Mouse (Mus musculus): ENCODE data around the gene Vrk2. TPM values are rescaled to one million over a fixed set of nuclear protein-coding genes. Genes with fewer than 3 reads are reported as not detected.

The Vrk2 gene
- polyA plus RNA-seq, 1 experiment from 2014 or later = 17.3 TPM

- H3K27ac ChIP-seq = no peak overlapping the region
- H3K36me3 ChIP-seq = no peaks in the 10 kb centered on the region
- H3K4me2 ChIP-seq = no peak overlapping the region
- no peaks in the 10 kb centered on the region for H3K9me3 ChIP-seq
- no peak overlapping the region for H3K4me3 ChIP-seq
- no peak overlapping the region for H3K9ac ChIP-seq
- 47% methylated on average over 6 of the region's 6 CpGs for WGBS
- no peaks in the 10 kb centered on the region for H3K27me3 ChIP-seq
- ATAC-seq (ENCODE audit: insufficient number of reproducible peaks, low FRiP score, low TSS enrichment, low read depth) = no peak
- H3K4me1 ChIP-seq = no peaks in the 10 kb centered on the region; the same call in none of the 2 replicates
These were observed 4.0 kb upstream of the Vrk2 start for GRCm38 (mm10) chr11:26597761-26598160.

DNA sequence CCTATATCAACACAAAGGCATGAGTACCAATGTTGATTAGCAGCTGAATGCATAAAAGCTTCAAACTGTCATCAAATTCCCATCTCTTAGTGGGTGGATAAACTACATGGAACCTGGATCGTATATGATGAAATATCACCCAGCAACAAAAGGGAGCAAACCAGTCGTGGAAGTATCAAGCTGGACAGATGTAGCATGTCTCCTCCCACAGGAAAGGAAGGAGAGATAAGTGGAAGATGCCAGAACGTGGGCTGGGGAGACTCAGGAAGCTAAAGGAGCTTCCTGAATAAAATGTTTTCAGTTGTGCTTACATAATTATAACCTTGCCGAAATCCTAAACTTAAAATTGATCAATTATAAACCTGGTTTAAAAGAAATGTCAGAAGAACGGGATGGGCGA lies 3.3 kb upstream of the Vrk2 start:
- Histone ChIP-seq H3K27ac (no peak overlapping the region), H3K9me3 (no peaks in the 10 kb centered on the region), H3K9ac (no peak overlapping the region), H3K27me3 (no peaks in the 10 kb centered on the region), H3K36me3 (no peaks in the 10 kb centered on the region), H3K4me2 (no peak overlapping the region), H3K4me1 (peaks cover 3% of the 10 kb centered on the region), H3K4me3 (no peak overlapping the region)
- WGBS = 78% methylated on average over 6 of the region's 6 CpGs
- ATAC-seq (ENCODE audit: insufficient number of reproducible peaks, low FRiP score, low TSS enrichment, low read depth) = no peak

- ATAC-seq (ENCODE audit: insufficient number of reproducible peaks, low FRiP score, low TSS enrichment, low read depth) = no peak
These were observed 2.4 kb upstream of the Vrk2 start for GRCm38 (mm10) chr11:26596186-26596585.

DNA sequence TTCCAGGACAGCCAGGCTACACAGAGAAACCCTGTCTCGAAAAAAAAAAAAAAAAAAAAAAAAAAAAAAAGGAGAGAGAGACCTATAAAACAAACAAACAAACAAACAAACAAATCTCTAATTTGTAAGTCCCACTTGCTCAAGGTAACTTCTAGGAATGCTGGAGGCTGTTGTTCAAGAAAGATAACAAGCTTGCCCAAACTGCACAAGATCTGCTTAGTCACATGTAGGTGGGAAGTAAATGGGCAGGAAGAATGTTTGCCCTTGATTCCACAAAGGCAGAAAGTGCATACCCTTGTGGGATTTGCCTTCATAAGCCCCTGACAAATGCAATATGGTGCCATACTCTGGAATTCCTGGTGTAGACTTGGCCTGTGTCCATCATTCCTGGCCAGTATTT lies 688 bp upstream of the Vrk2 start:
- Histone ChIP-seq H3K27ac (no peak overlapping the region), H3K4me3 (no peak overlapping the region), H3K9ac (no peak overlapping the region), H3K4me2 (no peak overlapping the region), H3K9me3 (no peaks in the 10 kb centered on the region), H3K4me1 (peaks cover 3% of the 10 kb centered on the region), H3K36me3 (no peaks in the 10 kb centered on the region), H3K27me3 (no peaks in the 10 kb centered on the region)
- ATAC-seq (ENCODE audit: insufficient number of reproducible peaks, low FRiP score, low TSS enrichment, low read depth) = no peak
- WGBS = 78% methylated on average over 1 of the region's 1 CpGs

More at GRCm38 (mm10) chr11:26596186-26596585, 2.4 kb upstream of the Vrk2 start:
- no peak overlapping the region for H3K9ac ChIP-seq
- no peaks in the 10 kb centered on the region for H3K9me3 ChIP-seq
- no peaks in the 10 kb centered on the region for H3K36me3 ChIP-seq
- no peak overlapping the region for H3K4me3 ChIP-seq
- WGBS = 87% methylated on average over 1 of the region's 1 CpGs
- H3K27me3 ChIP-seq = no peaks in the 10 kb centered on the region
- H3K27ac ChIP-seq = no peak overlapping the region
- H3K4me1 ChIP-seq = peaks cover 3% of the 10 kb centered on the region
- H3K4me2 ChIP-seq = no peak overlapping the region

DNA sequence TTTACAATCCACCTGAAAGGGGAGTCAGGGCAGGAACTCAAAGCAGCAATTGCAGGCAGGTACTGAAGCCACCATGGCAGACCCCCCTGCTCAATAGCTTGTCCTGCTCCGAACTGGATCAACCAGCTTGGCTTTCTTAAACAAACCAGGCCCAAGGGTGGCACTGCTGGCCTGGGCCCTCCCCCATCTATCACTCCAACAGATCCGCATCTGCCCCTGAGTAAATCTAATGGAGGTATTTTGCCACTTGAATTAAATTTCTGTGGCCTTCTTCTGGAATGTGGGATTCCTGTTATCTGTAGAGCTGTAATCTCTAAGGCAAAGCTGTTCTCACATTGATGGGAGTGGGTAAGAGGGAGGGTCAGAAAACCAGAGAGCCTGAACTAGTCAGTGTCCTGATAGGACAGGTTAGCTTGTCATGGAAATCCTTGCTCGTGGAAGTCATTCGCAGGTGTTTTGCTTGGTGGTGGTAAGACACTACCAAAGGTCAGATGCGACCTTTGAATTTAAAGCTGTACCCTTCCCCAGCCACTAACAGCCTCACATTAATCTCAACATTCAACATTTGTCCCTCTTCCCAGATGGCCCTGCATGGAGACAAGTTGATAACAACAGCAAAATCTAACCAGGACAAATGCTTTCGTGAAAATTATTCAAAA lies 1.3 kb downstream of the Vrk2 start:
- Histone ChIP-seq H3K36me3 (no peaks in the 10 kb centered on the region), H3K27me3 (no peaks in the 10 kb centered on the region), H3K4me2 (peak overlapping the region; percentile 70), H3K9ac (peak overlapping the region; percentile 65; the same call in 1 of the 2 replicates), H3K27ac (peak overlapping the region; percentile 90; the same call in 1 of the 2 replicates), H3K9me3 (no peaks in the 10 kb centered on the region), H3K4me3 (peak overlapping the region; percentile 77), H3K4me1 (peaks cover 3% of the 10 kb centered on the region)
- no peak for ATAC-seq (ENCODE audit: insufficient number of reproducible peaks, low FRiP score, low TSS enrichment, low read depth)
- WGBS = 33% methylated on average over 6 of the region's 6 CpGs

DNA sequence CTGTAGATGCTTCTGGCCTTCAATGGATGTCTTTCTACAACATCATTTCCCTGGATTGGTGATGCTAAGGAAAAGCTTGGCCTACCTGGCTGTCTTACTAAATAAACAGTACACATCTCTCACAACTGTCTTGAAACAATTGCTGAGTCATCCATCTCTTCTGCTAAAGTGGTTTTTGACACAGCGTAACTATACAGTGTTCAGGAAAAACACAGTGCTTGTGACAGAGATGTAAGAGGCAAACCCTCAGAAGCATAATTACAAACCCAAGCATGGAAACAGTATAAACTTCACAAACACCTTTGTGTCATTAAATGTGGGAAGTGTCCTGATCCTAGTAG lies 6.6 kb downstream of the Vrk2 start:
- no peak for ATAC-seq (ENCODE audit: insufficient number of reproducible peaks, low FRiP score, low TSS enrichment, low read depth)
- Histone ChIP-seq H3K36me3 (no peaks in the 10 kb centered on the region), H3K27ac (no peak overlapping the region), H3K9ac (no peak overlapping the region), H3K4me3 (no peak overlapping the region), H3K9me3 (no peaks in the 10 kb centered on the region), H3K4me2 (no peak overlapping the region), H3K4me1 (peaks cover 8% of the 10 kb centered on the region), H3K27me3 (no peaks in the 10 kb centered on the region)
- WGBS = 93% methylated on average over 1 of the region's 1 CpGs

- 57% methylated on average over 6 of the region's 6 CpGs for WGBS
- H3K4me1 ChIP-seq = peaks cover 8% of the 10 kb centered on the region; the same call in 1 of the 2 replicates
- H3K36me3 ChIP-seq = no peaks in the 10 kb centered on the region
- no peak overlapping the region for H3K4me3 ChIP-seq
- no peak overlapping the region for H3K9ac ChIP-seq
- ATAC-seq (ENCODE audit: insufficient number of reproducible peaks, low FRiP score, low TSS enrichment, low read depth) = no peak
- H3K27ac ChIP-seq = 0 out of 2 replicates have a peak overlapping the region, but pooled peaks have one; percentile 33
- no peak overlapping the region for H3K4me2 ChIP-seq
- no peaks in the 10 kb centered on the region for H3K9me3 ChIP-seq
- H3K27me3 ChIP-seq = no peaks in the 10 kb centered on the region
These were observed 7.2 kb downstream of the Vrk2 start for GRCm38 (mm10) chr11:26586367-26587183.

- WGBS = 49% methylated on average over 17 of the region's 17 CpGs
- no peak for ATAC-seq (ENCODE audit: insufficient number of reproducible peaks, low FRiP score, low TSS enrichment, low read depth)
- H3K27me3 ChIP-seq = no peaks in the 10 kb centered on the region
- no peaks in the 10 kb centered on the region for H3K9me3 ChIP-seq
- no peak overlapping the region for H3K4me2 ChIP-seq
- H3K4me3 ChIP-seq = no peak overlapping the region
- no peak overlapping the region for H3K27ac ChIP-seq
- H3K4me1 ChIP-seq = peaks cover 8% of the 10 kb centered on the region; the same call in 1 of the 2 replicates
- no peak overlapping the region for H3K9ac ChIP-seq
- no peaks in the 10 kb centered on the region for H3K36me3 ChIP-seq
These were observed 8.1 kb downstream of the Vrk2 start for GRCm38 (mm10) chr11:26585409-26586366.

DNA sequence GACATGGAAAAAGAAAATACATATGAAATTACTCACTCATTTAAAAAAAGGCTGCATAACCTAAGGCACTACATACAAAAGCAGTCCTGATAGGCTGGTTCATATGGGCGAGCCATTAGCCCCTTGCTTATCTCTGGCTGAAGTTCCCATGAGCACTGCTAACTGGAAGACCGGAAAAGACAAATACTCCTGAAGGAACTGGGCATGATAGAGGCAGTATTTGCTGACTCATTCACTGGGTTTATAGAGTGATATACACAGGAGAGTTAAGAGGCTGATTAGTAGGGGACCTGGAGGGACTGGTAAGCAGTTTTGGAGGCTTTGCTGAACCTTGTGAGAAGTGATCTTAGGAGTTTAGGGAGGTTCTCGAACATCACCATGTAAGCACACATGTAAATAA lies 42.2 kb downstream of the Vrk2 start:
- Histone ChIP-seq H3K36me3 (no peaks in the 10 kb centered on the region), H3K4me3 (no peak overlapping the region), H3K4me2 (no peak overlapping the region), H3K4me1 (no peaks in the 10 kb centered on the region), H3K27ac (no peak overlapping the region), H3K27me3 (no peaks in the 10 kb centered on the region), H3K9ac (no peak overlapping the region), H3K9me3 (no peaks in the 10 kb centered on the region)
- WGBS = 86% methylated on average over 3 of the region's 3 CpGs
- no peak for ATAC-seq (ENCODE audit: insufficient number of reproducible peaks, low FRiP score, low TSS enrichment, low read depth)

DNA sequence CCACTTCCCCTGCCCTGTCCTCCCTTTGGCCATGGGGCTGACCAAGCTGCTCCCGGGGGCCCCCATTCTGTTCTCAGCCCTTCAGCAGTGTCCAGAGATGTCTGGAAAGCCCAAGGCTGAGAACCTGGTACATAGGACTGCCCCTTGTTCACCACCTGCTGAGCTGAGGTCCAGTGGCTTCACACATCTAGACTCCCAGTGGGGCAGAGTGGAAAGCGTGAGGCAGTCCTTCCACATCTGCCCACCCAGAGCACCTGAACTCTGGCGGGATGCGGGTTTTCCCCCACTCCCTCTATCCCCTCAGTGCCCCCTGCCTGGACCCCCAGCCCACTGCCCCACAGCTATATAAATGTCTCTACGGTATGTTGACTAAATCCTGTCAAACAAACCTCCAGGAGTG lies 56.0 kb downstream of the Vrk2 start:
- no peaks in the 10 kb centered on the region for H3K27me3 ChIP-seq
- no peak for ATAC-seq (ENCODE audit: insufficient number of reproducible peaks, low FRiP score, low TSS enrichment, low read depth)
- H3K9ac ChIP-seq = no peak overlapping the region
- H3K9me3 ChIP-seq = no peaks in the 10 kb centered on the region; the same call in 1 of the 2 replicates
- WGBS = 80% methylated on average over 5 of the region's 5 CpGs
- no peak overlapping the region for H3K4me2 ChIP-seq
- H3K36me3 ChIP-seq = no peaks in the 10 kb centered on the region
- H3K4me3 ChIP-seq = no peak overlapping the region
- no peaks in the 10 kb centered on the region for H3K4me1 ChIP-seq
- no peak overlapping the region for H3K27ac ChIP-seq

DNA sequence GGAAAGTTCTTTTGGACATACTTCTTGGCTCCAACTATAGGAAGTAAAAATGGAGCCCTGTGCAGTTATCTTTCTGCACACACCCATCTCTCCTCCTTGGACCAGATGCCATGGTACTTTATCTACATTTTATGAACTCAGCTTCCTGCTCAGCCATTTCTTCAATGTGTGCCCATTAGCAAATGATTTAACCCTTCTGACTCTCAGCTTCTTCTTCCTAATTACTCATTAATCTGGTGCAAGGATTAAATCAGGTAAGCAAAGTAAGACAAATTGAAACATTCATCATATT lies 60.0 kb downstream of the Vrk2 start:
- no peaks in the 10 kb centered on the region for H3K36me3 ChIP-seq
- H3K27me3 ChIP-seq = no peaks in the 10 kb centered on the region
- no peak overlapping the region for H3K27ac ChIP-seq
- H3K4me1 ChIP-seq = no peaks in the 10 kb centered on the region
- no peak overlapping the region for H3K9ac ChIP-seq
- no peak for ATAC-seq (ENCODE audit: insufficient number of reproducible peaks, low FRiP score, low TSS enrichment, low read depth)
- no peak overlapping the region for H3K4me2 ChIP-seq
- no peak overlapping the region for H3K4me3 ChIP-seq
- no peaks in the 10 kb centered on the region for H3K9me3 ChIP-seq

Measured in limb, embryonic 15.5 days (tissue).